Mouse (Mus musculus) small intestine, adult 2 months (tissue): ENCODE measurements around the gene Prrt1. TPM values are rescaled to one million over a fixed set of nuclear protein-coding genes. Genes with fewer than 3 reads are reported as not detected.
A peak's percentile ranks its signal among the peaks of the same experiment; 100 is the strongest.

ENCODE experiments used
- H3K27ac ChIP-seq: fragments of 200-500 bp; 2 replicates; pipeline ENCODE4 v1.5.1; 2012; ENCODE audit warnings: low read depth, low read length, control low read depth, inconsistent platforms; ENCODE audit not compliant: insufficient read depth
- H3K27me3 ChIP-seq: fragments of 200-500 bp; 2 replicates; pipeline ENCODE4 v1.6.1; 2012; ENCODE audit warnings: mild to moderate bottlenecking, moderate library complexity, low read length, inconsistent platforms; ENCODE audit not compliant: control insufficient read depth, insufficient read depth
- H3K36me3 ChIP-seq: fragments of 200-500 bp; 2 replicates; pipeline ENCODE4 v1.6.1; 2012; ENCODE audit warnings: mild to moderate bottlenecking, low read length, control low read depth, inconsistent platforms; ENCODE audit not compliant: control insufficient read depth, insufficient read depth
- H3K4me1 ChIP-seq: fragments of 200-500 bp; 2 replicates; pipeline ENCODE4 v1.6.1; 2012; ENCODE audit warnings: low read length, inconsistent platforms, mixed read lengths; ENCODE audit not compliant: control insufficient read depth, insufficient read depth, insufficient read length
- H3K4me3 ChIP-seq: fragments of 200-500 bp; 2 replicates; pipeline ENCODE4 v1.5.1; 2012; ENCODE audit warnings: low read depth, mild to moderate bottlenecking, control low read depth, inconsistent platforms, low read length, moderate library complexity
- CTCF ChIP-seq: fragments of 200-500 bp; IDR thresholded peaks from 2 replicates; pipeline ENCODE4 v1.5.1; 2012; ENCODE audit warnings: low read depth, mild to moderate bottlenecking, control low read depth, inconsistent platforms, low read length, moderate library complexity, mixed read lengths; ENCODE audit not compliant: insufficient replicate concordance, insufficient read length; ENCODE audit errors: extremely low read depth
- POLR2A ChIP-seq: fragments of 200-500 bp; IDR thresholded peaks from 2 replicates; pipeline ENCODE4 v1.6.1; 2012; ENCODE audit warnings: low read depth, mild to moderate bottlenecking, control low read depth, inconsistent platforms, low read length, moderate library complexity
- WGBS: fragments of 180-500 bp; shearing (Covaris S2); methylation state at CpG from one replicate; pipeline ENCODE4 v1.1.7; 2018; 5-methylcytosine and 5-hydroxymethylcytosine counted together
- polyA plus RNA-seq: library from polyadenylated mRNA; depleted of rRNA; stranded (reverse); fragments of >200 nt; gene quantifications from 2 replicates; pipeline ENCODE4 v1.2.3, GENCODE M21; 2012

The Prrt1 gene
- polyA plus RNA-seq, 1 experiment = 8.0 TPM

GRCm38 (mm10) chr17:34606186-34607039 lies 22.9 kb upstream of the Prrt1 start:
- whole genome bisulfite sequencing = 3% methylated on average over 32 of the region's 32 CpGs
- Histone ChIP-seq H3K27me3 (no peaks in the 10 kb centered on the region), H3K4me3 (peak overlapping the region; percentile 73), H3K4me1 (peaks cover 31% of the 10 kb centered on the region), H3K36me3 (peaks cover 12% of the 10 kb centered on the region), H3K27ac (peak overlapping the region; percentile 79)
- TF ChIP-seq CTCF (no peak), POLR2A (no peak; the same call in 1 of the 2 replicates)

GRCm38 (mm10) chr17:34607997-34608396 lies 21.3 kb upstream of the Prrt1 start:
- Histone ChIP-seq H3K27me3 (no peaks in the 10 kb centered on the region), H3K36me3 (peaks cover 22% of the 10 kb centered on the region), H3K4me3 (no peak overlapping the region), H3K27ac (peak overlapping the region; percentile 14), H3K4me1 (peaks cover 28% of the 10 kb centered on the region)
- WGBS = 30% methylated on average over 7 of the region's 7 CpGs
- TF ChIP-seq POLR2A (no peak), CTCF (no peak)

DNA sequence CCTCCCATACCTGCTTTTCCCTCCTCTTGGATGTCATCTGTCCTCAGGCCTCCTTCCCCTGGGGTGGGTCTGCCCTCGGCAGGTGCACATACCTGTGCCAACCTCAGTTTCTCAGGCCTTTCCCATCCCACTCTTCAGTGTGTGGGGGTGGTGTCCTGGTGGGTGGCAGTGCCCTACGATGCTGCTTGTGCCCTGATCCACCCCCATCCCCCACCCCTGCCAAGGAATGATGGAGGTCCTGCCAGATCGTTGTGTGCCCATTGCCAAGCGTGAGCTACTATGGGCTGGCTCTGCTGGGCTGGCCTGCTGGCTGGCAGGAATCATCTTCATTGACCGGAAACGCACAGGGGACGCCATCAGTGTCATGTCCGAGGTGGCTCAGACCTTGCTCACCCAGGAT lies 18.3 kb upstream of the Prrt1 start:
- peaks cover 20% of the 10 kb centered on the region for H3K4me1 ChIP-seq
- H3K36me3 ChIP-seq = peaks cover 30% of the 10 kb centered on the region
- no peak for TF ChIP-seq POLR2A
- no peak for TF ChIP-seq CTCF
- no peak overlapping the region for H3K4me3 ChIP-seq
- no peak overlapping the region for H3K27ac ChIP-seq
- no peaks in the 10 kb centered on the region for H3K27me3 ChIP-seq
- WGBS = 91% methylated on average over 8 of the region's 8 CpGs

- Histone ChIP-seq H3K4me1 (peaks cover 7% of the 10 kb centered on the region), H3K36me3 (peaks cover 38% of the 10 kb centered on the region), H3K27ac (no peak overlapping the region), H3K27me3 (no peaks in the 10 kb centered on the region), H3K4me3 (no peak overlapping the region)
- TF ChIP-seq POLR2A (no peak), CTCF (no peak)
- WGBS = 81% methylated on average over 11 of the region's 11 CpGs
Observed at GRCm38 (mm10) chr17:34613054-34613645, 16.2 kb upstream of the Prrt1 start.

DNA sequence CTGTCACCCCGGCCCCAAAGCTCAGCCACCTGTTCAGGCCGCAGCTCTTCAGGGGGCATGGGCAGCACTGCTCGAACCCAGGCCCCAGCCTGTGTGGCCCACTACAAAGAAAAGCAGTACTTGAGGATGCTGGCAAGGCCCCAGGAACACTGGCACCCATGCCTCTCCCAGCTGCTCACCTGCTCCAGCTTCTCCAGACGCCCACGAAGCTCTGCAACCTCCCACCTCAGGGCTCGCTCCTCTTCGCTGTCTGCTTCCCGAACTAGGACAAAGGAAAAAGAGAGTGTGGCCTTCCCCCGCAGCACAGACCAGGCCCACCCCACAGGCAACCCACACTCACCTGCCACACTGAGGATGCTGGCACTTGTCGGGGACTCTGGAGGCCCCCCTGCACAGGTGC lies 15.5 kb upstream of the Prrt1 start:
- WGBS = 88% methylated on average over 10 of the region's 10 CpGs
- H3K27ac ChIP-seq = no peak overlapping the region
- no peak overlapping the region for H3K4me3 ChIP-seq
- peaks cover under 1% of the 10 kb centered on the region; the same call in 1 of the 2 replicates for H3K4me1 ChIP-seq
- H3K36me3 ChIP-seq = peaks cover 38% of the 10 kb centered on the region
- no peaks in the 10 kb centered on the region for H3K27me3 ChIP-seq
- TF ChIP-seq POLR2A (no peak), CTCF (no peak)

GRCm38 (mm10) chr17:34615871-34616270 lies 13.5 kb upstream of the Prrt1 start, which contains the start of gene Egfl8:
Gene Egfl8 (minus strand): TSS chr17:34615971.
- Histone ChIP-seq H3K4me1 (peaks cover 2% of the 10 kb centered on the region; the same call in 1 of the 2 replicates), H3K27ac (no peak within 1 kb of the TSS), H3K27me3 (no peaks in the 10 kb centered on the region), H3K36me3 (peaks cover 34% of the 10 kb centered on the region), H3K4me3 (no peak within 1 kb of the TSS)
- TF ChIP-seq POLR2A (no peak), CTCF (no peak)
- 83% methylated on average over 6 of the region's 6 CpGs for WGBS

- H3K27me3 ChIP-seq = no peaks in the 10 kb centered on the region
- TF ChIP-seq CTCF (peak; percentile 48; the same call in 1 of the 2 replicates), POLR2A (no peak)
- WGBS = 6% methylated on average over 6 of the region's 6 CpGs
- H3K27ac ChIP-seq = no peak overlapping the region
- H3K36me3 ChIP-seq = peaks cover 21% of the 10 kb centered on the region
- H3K4me1 ChIP-seq = peaks cover 2% of the 10 kb centered on the region; the same call in 1 of the 2 replicates
- H3K4me3 ChIP-seq = no peak overlapping the region
Observed at GRCm38 (mm10) chr17:34618999-34619398, 10.3 kb upstream of the Prrt1 start.
